Mouse (Mus musculus): Measurements from ENCODE around the gene Plcb1. TPM values are rescaled to one million over a fixed set of nuclear protein-coding genes. Genes with fewer than 3 reads are reported as not detected.

The Plcb1 gene
- polyA plus RNA-seq, 1 experiment from 2014 or later, result 7.9 TPM

DNA sequence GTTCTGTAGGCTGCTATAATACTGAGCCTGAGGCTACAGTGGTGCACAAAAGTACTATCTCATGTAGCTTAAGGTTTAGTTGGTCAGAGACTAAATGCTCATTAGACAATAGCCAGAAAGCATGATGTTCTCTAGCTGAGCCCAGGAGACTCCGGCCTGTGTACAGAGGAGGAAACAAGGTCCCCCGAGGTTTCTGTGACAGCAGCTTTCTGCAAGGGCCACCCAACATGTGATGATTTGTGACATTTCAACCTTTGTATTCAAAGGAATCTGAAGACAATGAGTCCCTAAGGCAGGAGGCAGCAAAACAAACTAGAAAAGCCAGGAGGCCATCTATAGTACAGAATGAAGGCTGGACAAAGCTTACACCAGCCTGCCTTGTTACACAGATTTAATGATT, 70.8 kb downstream of the Plcb1 start:
- H3K27me3 ChIP-seq (ENCODE audit: insufficient read depth, low read length), result no peaks in the 10 kb centered on the region
- H3K4me1 ChIP-seq (ENCODE audit: insufficient read depth), result peaks cover 9% of the 10 kb centered on the region; the same call in 1 of the 2 replicates
- 0 out of 2 replicates have a peak, but pooled peaks have one; percentile 31 for ATAC-seq
- H3K4me2 ChIP-seq (ENCODE audit: low read depth, low read length), result no peak overlapping the region
- H3K9ac ChIP-seq (replicated peaks), result no peak overlapping the region
- H3K4me3 ChIP-seq (ENCODE audit: low read depth, low read length), result no peak overlapping the region
- H3K27ac ChIP-seq (ENCODE audit: low read depth), result peak overlapping the region; percentile 53
- no peaks in the 10 kb centered on the region for H3K36me3 ChIP-seq (replicated peaks; ENCODE audit: insufficient read depth, low read length)
- WGBS (ENCODE audit: insufficient replicate concordance), result 45% methylated on average over 2 of the region's 2 CpGs
- DNase-seq, result no peak
- H3K9me3 ChIP-seq (ENCODE audit: low read length), result no peaks in the 10 kb centered on the region
- no peak for TF ChIP-seq EP300 (IDR thresholded peaks at IDR 0.05; ENCODE audit: low read depth)
- TF ChIP-seq CTCF (IDR thresholded peaks at IDR 0.05; ENCODE audit: low read depth), result no peak

- H3K4me1 ChIP-seq (ENCODE audit: insufficient read depth), result 0 out of 2 replicates have a peak, but pooled peaks cover 3% of the 10 kb centered on the region
- DNase-seq (peak; percentile 19), ATAC-seq (no peak)
- WGBS (ENCODE audit: insufficient replicate concordance), result 72% methylated on average over 7 of the region's 7 CpGs
- H3K4me3 ChIP-seq (ENCODE audit: low read depth, low read length), result no peak overlapping the region
- H3K36me3 ChIP-seq (replicated peaks; ENCODE audit: insufficient read depth, low read length), result no peaks in the 10 kb centered on the region
- H3K4me2 ChIP-seq (ENCODE audit: low read depth, low read length), result no peak overlapping the region
- no peaks in the 10 kb centered on the region for H3K9me3 ChIP-seq (ENCODE audit: low read length)
- 0 out of 2 replicates have a peak, but pooled peaks have one; percentile 6 for TF ChIP-seq CTCF (IDR thresholded peaks at IDR 0.05; ENCODE audit: low read depth)
- TF ChIP-seq EP300 (IDR thresholded peaks at IDR 0.05; ENCODE audit: low read depth), result no peak
- no peak overlapping the region for H3K27ac ChIP-seq (ENCODE audit: low read depth)
- no peak overlapping the region for H3K9ac ChIP-seq (replicated peaks)
- no peaks in the 10 kb centered on the region for H3K27me3 ChIP-seq (ENCODE audit: insufficient read depth, low read length)
These were observed 79.2 kb downstream of the Plcb1 start for GRCm38 (mm10) chr2:134864985-134865645.

DNA sequence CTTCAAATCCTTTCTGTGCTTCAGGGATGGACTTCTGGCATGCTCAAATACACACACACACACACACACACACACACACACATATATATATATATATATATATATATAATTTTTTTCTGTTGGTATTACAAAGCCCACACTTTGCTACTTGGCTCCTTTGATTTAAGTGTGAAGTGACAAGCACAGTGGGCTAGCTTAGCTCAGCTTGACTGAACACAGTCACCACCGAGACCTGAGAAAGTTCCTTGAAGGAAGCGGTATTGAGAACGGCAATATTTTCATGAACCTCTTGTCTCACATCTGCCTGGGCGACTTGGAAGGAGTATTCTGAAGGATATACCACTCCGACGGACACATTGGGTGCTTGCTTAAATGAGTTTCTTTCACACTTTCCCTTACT, 81.5 kb downstream of the Plcb1 start:
- 87% methylated on average over 6 of the region's 6 CpGs for WGBS (ENCODE audit: insufficient replicate concordance)
- Histone ChIP-seq H3K4me1 (ENCODE audit: insufficient read depth) (0 out of 2 replicates have a peak, but pooled peaks cover 3% of the 10 kb centered on the region), H3K9me3 (ENCODE audit: low read length) (no peaks in the 10 kb centered on the region), H3K9ac (replicated peaks) (no peak overlapping the region), H3K36me3 (replicated peaks; ENCODE audit: insufficient read depth, low read length) (no peaks in the 10 kb centered on the region), H3K27ac (ENCODE audit: low read depth) (no peak overlapping the region), H3K27me3 (ENCODE audit: insufficient read depth, low read length) (no peaks in the 10 kb centered on the region), H3K4me2 (ENCODE audit: low read depth, low read length) (no peak overlapping the region), H3K4me3 (ENCODE audit: low read depth, low read length) (no peak overlapping the region)
- TF ChIP-seq EP300 (IDR thresholded peaks at IDR 0.05; ENCODE audit: low read depth) (no peak), CTCF (IDR thresholded peaks at IDR 0.05; ENCODE audit: low read depth) (no peak)
- ATAC-seq (no peak), DNase-seq (no peak)

DNA sequence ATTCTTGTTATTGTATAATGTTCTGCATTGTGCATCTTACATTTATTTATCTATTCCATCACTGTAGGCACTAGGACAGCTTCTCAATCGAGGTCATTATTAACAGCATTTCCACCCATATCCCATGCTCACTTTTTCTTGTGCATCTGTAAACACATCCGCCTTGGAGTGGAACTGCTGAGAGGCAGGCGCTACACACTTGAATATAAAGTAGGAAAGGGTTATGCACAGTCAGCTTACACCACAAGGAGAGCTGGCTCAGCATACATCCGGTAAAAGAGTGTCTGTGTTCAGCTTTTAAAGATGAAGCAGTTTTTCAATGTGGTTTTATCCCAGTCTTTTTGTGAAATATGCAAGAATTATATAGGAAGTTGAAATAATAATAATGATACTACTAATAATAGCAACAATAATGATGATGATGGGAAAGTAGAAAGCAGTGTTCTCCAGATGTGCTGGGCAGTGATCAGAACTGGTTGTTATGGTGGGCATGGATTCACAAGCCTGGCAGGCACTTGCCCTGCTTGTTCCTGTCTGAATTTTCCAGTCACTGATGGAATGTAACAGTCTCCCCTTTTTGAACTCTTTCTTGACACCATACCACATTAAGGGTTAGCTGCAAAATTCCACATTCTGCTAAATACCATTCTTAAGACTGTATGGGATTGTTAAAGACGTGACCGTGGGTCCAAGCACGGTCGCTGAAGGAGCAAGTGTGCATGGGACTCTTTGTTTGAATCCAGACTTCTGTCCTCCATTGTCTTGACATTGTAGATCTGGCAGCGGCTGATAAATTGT, 86.0 kb downstream of the Plcb1 start:
- TF ChIP-seq CTCF (IDR thresholded peaks at IDR 0.05; ENCODE audit: low read depth) (no peak), EP300 (IDR thresholded peaks at IDR 0.05; ENCODE audit: low read depth) (no peak)
- Histone ChIP-seq H3K9ac (replicated peaks) (no peak overlapping the region), H3K36me3 (replicated peaks; ENCODE audit: insufficient read depth, low read length) (no peaks in the 10 kb centered on the region), H3K4me2 (ENCODE audit: low read depth, low read length) (peak overlapping the region; percentile 6; the same call in 1 of the 2 replicates), H3K9me3 (ENCODE audit: low read length) (no peaks in the 10 kb centered on the region), H3K27me3 (ENCODE audit: insufficient read depth, low read length) (no peaks in the 10 kb centered on the region), H3K27ac (ENCODE audit: low read depth) (0 out of 2 replicates have a peak overlapping the region, but pooled peaks have one; percentile 16), H3K4me3 (ENCODE audit: low read depth, low read length) (no peak overlapping the region), H3K4me1 (ENCODE audit: insufficient read depth) (no peaks in the 10 kb centered on the region)
- 42% methylated on average over 9 of the region's 9 CpGs for WGBS (ENCODE audit: insufficient replicate concordance)
- DNase-seq (no peak), ATAC-seq (0 out of 2 replicates have a peak, but pooled peaks have one; percentile 40)

- Histone ChIP-seq H3K4me2 (ENCODE audit: low read depth, low read length) (peak overlapping the region; percentile 6; the same call in 1 of the 2 replicates), H3K27me3 (ENCODE audit: insufficient read depth, low read length) (no peaks in the 10 kb centered on the region), H3K9ac (replicated peaks) (no peak overlapping the region), H3K9me3 (ENCODE audit: low read length) (no peaks in the 10 kb centered on the region), H3K36me3 (replicated peaks; ENCODE audit: insufficient read depth, low read length) (no peaks in the 10 kb centered on the region), H3K4me1 (ENCODE audit: insufficient read depth) (no peaks in the 10 kb centered on the region), H3K4me3 (ENCODE audit: low read depth, low read length) (no peak overlapping the region), H3K27ac (ENCODE audit: low read depth) (no peak overlapping the region)
- DNase-seq (no peak), ATAC-seq (peak; percentile 17; the same call in 1 of the 2 replicates)
- TF ChIP-seq EP300 (IDR thresholded peaks at IDR 0.05; ENCODE audit: low read depth) (peak; percentile 80), CTCF (IDR thresholded peaks at IDR 0.05; ENCODE audit: low read depth) (no peak)
These were observed 86.6 kb downstream of the Plcb1 start for GRCm38 (mm10) chr2:134872490-134872781.

GRCm38 (mm10) chr2:134877148-134877547, 91.3 kb downstream of the Plcb1 start:
- no peak overlapping the region for H3K4me2 ChIP-seq (ENCODE audit: low read depth, low read length)
- no peaks in the 10 kb centered on the region for H3K9me3 ChIP-seq (ENCODE audit: low read length)
- H3K9ac ChIP-seq (replicated peaks), result no peak overlapping the region
- no peak for DNase-seq
- ATAC-seq, result no peak
- H3K4me1 ChIP-seq (ENCODE audit: insufficient read depth), result no peaks in the 10 kb centered on the region
- no peaks in the 10 kb centered on the region for H3K27me3 ChIP-seq (ENCODE audit: insufficient read depth, low read length)
- WGBS (ENCODE audit: insufficient replicate concordance), result 80% methylated on average over 4 of the region's 4 CpGs
- no peaks in the 10 kb centered on the region for H3K36me3 ChIP-seq (replicated peaks; ENCODE audit: insufficient read depth, low read length)
- H3K4me3 ChIP-seq (ENCODE audit: low read depth, low read length), result no peak overlapping the region
- TF ChIP-seq EP300 (IDR thresholded peaks at IDR 0.05; ENCODE audit: low read depth) (no peak), CTCF (IDR thresholded peaks at IDR 0.05; ENCODE audit: low read depth) (no peak)
- no peak overlapping the region for H3K27ac ChIP-seq (ENCODE audit: low read depth)
